Mouse (Mus musculus) kidney, adult 11 months (tissue): ENCODE results near the gene Rfx5.

Experiments
- DNase-seq: peaks from one replicate; pipeline ENCODE4 v3.0.0; 2022

Gene Rfx5

DNA sequence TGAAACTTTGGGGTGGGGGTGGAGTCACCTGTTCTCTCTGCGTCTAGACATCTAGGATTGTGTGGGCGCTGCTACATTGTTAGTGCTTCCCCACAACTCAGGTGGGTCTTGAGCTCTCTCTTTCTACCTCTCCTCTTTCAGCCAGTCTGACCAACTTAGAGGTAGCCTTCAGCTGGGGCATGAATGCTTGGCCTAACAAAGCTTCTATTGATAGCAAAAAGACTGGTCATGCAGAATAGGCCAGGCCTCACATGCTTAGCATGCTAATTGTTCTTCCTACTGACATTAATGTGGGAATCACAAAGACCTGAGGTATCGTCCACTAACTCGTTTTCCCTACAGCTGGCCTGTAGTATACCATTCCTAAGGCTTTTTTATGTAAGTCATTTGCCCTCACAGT, 48.7 kb downstream of the Rfx5 start:
- no peak for DNase-seq

GRCm38 (mm10) chr3:95003273-95003672, 49.4 kb downstream of the Rfx5 start:
- no peak for DNase-seq

DNA sequence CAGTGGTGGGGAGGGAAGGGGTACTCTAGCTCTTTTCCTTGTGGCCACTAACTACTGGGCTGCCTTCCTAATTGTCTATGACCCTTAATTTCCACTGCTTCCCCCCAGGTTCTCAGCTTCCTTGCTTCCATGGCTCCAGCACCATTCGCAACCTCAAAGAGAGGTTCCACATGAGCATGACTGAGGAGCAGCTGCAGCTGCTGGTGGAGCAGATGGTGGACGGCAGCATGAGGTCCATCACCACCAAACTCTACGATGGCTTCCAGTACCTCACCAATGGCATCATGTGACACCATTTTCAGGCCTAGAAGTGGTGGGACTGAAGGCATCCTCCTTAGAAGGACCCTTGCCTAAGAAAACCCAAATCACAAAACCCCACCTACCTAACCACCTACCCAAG, 51.8 kb downstream of the Rfx5 start:
- DNase-seq = no peak

DNA sequence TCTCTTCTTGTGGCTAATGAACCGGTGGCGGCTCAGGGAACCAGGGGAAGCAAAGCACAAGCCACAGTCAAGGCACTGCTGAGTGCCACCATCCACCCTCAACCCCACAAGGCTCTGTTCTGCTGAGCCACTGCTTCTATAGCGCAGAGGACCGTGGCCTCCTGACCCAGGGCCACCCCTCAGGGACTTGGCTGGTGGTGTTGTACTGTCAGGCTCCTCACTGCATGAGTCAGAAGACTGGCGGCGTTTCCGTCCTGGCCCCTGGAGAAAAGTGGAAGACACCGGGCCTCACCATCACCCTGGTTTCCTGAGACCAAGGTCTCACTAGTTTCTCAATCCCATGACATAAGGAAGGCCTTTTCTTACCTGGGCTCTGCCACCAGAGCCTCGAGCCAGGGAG, 53.8 kb downstream of the Rfx5 start:
- no peak for DNase-seq

DNA sequence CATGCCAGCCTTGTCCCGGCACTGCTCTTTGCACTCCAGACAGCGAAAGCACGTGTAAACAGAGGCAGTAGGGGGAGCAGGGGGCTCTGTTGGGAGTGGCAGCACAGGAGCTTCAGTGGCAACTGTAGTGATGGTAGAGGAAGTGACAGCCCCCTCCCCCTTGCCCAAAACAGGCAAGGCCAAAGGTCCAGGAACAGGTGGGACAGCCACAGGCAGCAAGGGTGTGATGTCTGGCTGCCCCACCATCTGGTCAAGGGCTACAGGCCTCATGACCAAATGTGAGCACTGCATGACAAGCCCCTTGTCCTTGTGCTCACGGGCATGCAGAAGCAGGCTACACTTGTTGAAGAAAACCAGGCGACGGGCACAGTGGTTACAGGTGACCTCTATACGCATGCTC, 56.5 kb downstream of the Rfx5 start:
- no peak for DNase-seq
